Mouse (Mus musculus): Measurements from ENCODE around the gene Rtf2. TPM values are rescaled to one million over a fixed set of nuclear protein-coding genes. Genes with fewer than 3 reads are reported as not detected.

The Rtf2 gene
- polyA plus RNA-seq, 1 experiment from 2014 or later: 73.6 TPM

- no peaks in the 10 kb centered on the region for H3K4me1 ChIP-seq (ENCODE audit: insufficient read depth)
- H3K27ac ChIP-seq (ENCODE audit: low read depth): 0 out of 2 replicates have a peak overlapping the region, but pooled peaks have one; percentile 12
- H3K36me3 ChIP-seq (ENCODE audit: insufficient read depth): peaks cover 58% of the 10 kb centered on the region
- no peak overlapping the region for H3K4me2 ChIP-seq
- ATAC-seq (ENCODE audit: insufficient read depth) (peak; percentile 57), DNase-seq (peak; percentile 84)
- no peak overlapping the region for H3K4me3 ChIP-seq (ENCODE audit: low read depth, low read length)
- H3K27me3 ChIP-seq (ENCODE audit: insufficient read depth, low read length): no peaks in the 10 kb centered on the region
- no peak for TF ChIP-seq CTCF (IDR thresholded peaks at IDR 0.05; ENCODE audit: low read depth)
- WGBS: 68% methylated on average over 11 of the region's 11 CpGs
- no peaks in the 10 kb centered on the region for H3K9me3 ChIP-seq (ENCODE audit: low read depth, low read length)
- H3K9ac ChIP-seq: no peak overlapping the region
These were observed 28.0 kb downstream of the Rtf2 start for GRCm38 (mm10) chr2:172468346-172468819.

GRCm38 (mm10) chr2:172472318-172472717, 32.0 kb downstream of the Rtf2 start, which contains the start of gene Fam209:
Fam209 (plus strand) TSS chr2:172472520.
- DNase-seq (no peak), ATAC-seq (ENCODE audit: insufficient read depth) (no peak)
- Histone ChIP-seq H3K36me3 (ENCODE audit: insufficient read depth) (peaks cover 30% of the 10 kb centered on the region), H3K4me2 (no peak within 1 kb of the TSS), H3K4me3 (ENCODE audit: low read depth, low read length) (no peak within 1 kb of the TSS), H3K9me3 (ENCODE audit: low read depth, low read length) (no peaks in the 10 kb centered on the region), H3K9ac (no peak within 1 kb of the TSS), H3K4me1 (ENCODE audit: insufficient read depth) (no peaks in the 10 kb centered on the region; the same call in 1 of the 2 replicates), H3K27ac (ENCODE audit: low read depth) (peak within 1 kb of the TSS; percentile 12; the same call in 1 of the 2 replicates), H3K27me3 (ENCODE audit: insufficient read depth, low read length) (no peaks in the 10 kb centered on the region)
- WGBS: 85% methylated on average over 11 of the region's 11 CpGs
- TF ChIP-seq CTCF (IDR thresholded peaks at IDR 0.05; ENCODE audit: low read depth): no peak

GRCm38 (mm10) chr2:172473591-172473990, 33.2 kb downstream of the Rtf2 start:
- Histone ChIP-seq H3K27ac (ENCODE audit: low read depth) (peak overlapping the region; percentile 59; the same call in 1 of the 2 replicates), H3K4me3 (ENCODE audit: low read depth, low read length) (no peak overlapping the region), H3K4me1 (ENCODE audit: insufficient read depth) (no peaks in the 10 kb centered on the region; the same call in 1 of the 2 replicates), H3K9me3 (ENCODE audit: low read depth, low read length) (no peaks in the 10 kb centered on the region), H3K9ac (no peak overlapping the region), H3K36me3 (ENCODE audit: insufficient read depth) (peaks cover 19% of the 10 kb centered on the region), H3K27me3 (ENCODE audit: insufficient read depth, low read length) (no peaks in the 10 kb centered on the region), H3K4me2 (no peak overlapping the region)
- WGBS: 34% methylated on average over 8 of the region's 8 CpGs
- peak; percentile 92 for DNase-seq
- no peak for TF ChIP-seq CTCF (IDR thresholded peaks at IDR 0.05; ENCODE audit: low read depth)
- ATAC-seq (ENCODE audit: insufficient read depth): peak; percentile 67

DNA sequence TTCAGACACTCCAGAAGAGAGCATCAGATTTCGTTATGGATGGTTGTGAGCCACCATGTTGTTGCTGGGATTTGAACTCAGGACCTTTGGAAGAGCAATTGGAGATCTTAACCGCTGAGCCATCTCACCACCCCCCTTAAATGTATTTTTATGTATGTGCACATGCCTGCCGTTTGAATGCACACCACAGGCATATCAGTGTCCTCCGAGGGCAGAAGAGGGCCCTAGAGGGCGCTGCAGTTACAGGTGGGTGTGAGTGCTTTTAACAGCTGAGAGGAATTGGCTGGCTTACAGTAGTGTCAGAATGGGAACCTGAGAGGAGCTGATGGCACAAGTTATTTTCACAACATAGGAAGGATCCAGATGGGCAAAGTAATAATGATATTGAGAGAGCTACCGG, 34.6 kb downstream of the Rtf2 start:
- Histone ChIP-seq H3K9me3 (ENCODE audit: low read depth, low read length) (no peaks in the 10 kb centered on the region), H3K27me3 (ENCODE audit: insufficient read depth, low read length) (no peaks in the 10 kb centered on the region), H3K4me2 (no peak overlapping the region), H3K4me3 (ENCODE audit: low read depth, low read length) (no peak overlapping the region), H3K9ac (no peak overlapping the region), H3K36me3 (ENCODE audit: insufficient read depth) (peaks cover 6% of the 10 kb centered on the region; the same call in 1 of the 2 replicates), H3K4me1 (ENCODE audit: insufficient read depth) (no peaks in the 10 kb centered on the region; the same call in 1 of the 2 replicates), H3K27ac (ENCODE audit: low read depth) (no peak overlapping the region)
- WGBS: 32% methylated on average over 6 of the region's 6 CpGs
- TF ChIP-seq CTCF (IDR thresholded peaks at IDR 0.05; ENCODE audit: low read depth): peak; percentile 60
- DNase-seq (peak; percentile 45), ATAC-seq (ENCODE audit: insufficient read depth) (no peak)

DNA sequence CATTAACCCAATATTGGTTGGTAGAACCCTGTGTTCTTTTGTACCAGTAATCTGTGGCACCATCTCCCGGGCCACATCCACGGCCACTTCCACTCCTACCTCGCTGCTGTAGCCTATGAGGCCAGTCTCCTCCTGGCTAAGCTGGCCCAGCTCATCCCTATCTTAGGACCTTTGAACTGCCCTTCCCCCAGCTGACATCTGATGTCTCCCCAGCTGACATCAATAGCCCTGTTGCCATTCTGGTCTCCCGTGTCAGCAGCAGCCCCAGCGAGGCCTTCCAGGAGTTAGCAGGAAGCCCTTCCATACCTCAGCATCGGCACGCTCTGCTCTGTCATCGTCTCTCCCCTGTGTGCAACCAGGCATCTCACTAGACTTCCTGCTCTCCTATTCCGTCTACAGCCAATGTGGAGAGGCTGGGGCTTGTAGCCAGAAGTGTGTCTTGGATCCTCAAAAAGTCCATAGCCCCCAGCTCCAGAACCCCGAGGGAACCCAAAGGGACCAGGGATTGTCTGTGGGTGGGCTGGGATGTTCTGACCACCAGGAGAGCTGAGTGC, 36.4 kb downstream of the Rtf2 start:
- H3K4me3 ChIP-seq (ENCODE audit: low read depth, low read length): no peak overlapping the region
- no peak overlapping the region for H3K9ac ChIP-seq
- ATAC-seq (ENCODE audit: insufficient read depth) (no peak), DNase-seq (no peak)
- H3K4me1 ChIP-seq (ENCODE audit: insufficient read depth): no peaks in the 10 kb centered on the region; the same call in 1 of the 2 replicates
- H3K27me3 ChIP-seq (ENCODE audit: insufficient read depth, low read length): no peaks in the 10 kb centered on the region
- no peak overlapping the region for H3K4me2 ChIP-seq
- 21% methylated on average over 10 of the region's 10 CpGs for WGBS
- no peak overlapping the region for H3K27ac ChIP-seq (ENCODE audit: low read depth)
- TF ChIP-seq CTCF (IDR thresholded peaks at IDR 0.05; ENCODE audit: low read depth): no peak
- no peaks in the 10 kb centered on the region for H3K36me3 ChIP-seq (ENCODE audit: insufficient read depth)
- H3K9me3 ChIP-seq (ENCODE audit: low read depth, low read length): no peaks in the 10 kb centered on the region

GRCm38 (mm10) chr2:172477350-172477749, 37.0 kb downstream of the Rtf2 start:
- no peak overlapping the region for H3K4me2 ChIP-seq
- H3K27ac ChIP-seq (ENCODE audit: low read depth): no peak overlapping the region
- 24% methylated on average over 3 of the region's 3 CpGs for WGBS
- no peak for TF ChIP-seq CTCF (IDR thresholded peaks at IDR 0.05; ENCODE audit: low read depth)
- H3K9me3 ChIP-seq (ENCODE audit: low read depth, low read length): no peaks in the 10 kb centered on the region
- no peak overlapping the region for H3K4me3 ChIP-seq (ENCODE audit: low read depth, low read length)
- ATAC-seq (ENCODE audit: insufficient read depth): no peak
- H3K27me3 ChIP-seq (ENCODE audit: insufficient read depth, low read length): no peaks in the 10 kb centered on the region
- H3K36me3 ChIP-seq (ENCODE audit: insufficient read depth): no peaks in the 10 kb centered on the region
- H3K4me1 ChIP-seq (ENCODE audit: insufficient read depth): no peaks in the 10 kb centered on the region; the same call in 1 of the 2 replicates
- no peak overlapping the region for H3K9ac ChIP-seq
- DNase-seq: no peak

DNA sequence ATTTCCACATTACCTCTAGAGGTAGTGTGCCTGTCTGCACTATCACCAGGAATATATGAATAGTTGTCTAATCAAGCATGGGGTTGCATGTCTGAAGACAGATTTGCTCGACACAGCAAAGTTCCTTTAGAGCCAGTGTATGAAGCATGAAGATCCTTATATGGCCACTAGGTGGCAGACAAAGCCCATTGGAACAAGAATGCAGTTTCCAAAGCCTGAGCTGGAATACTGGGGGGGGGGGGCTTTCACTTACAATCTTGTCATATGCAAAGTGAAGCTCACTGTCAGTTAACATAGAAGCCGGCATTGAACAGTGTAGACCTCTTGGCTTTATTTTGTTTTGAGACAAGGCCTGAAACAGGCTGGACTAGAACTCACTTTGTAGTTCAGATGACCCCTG, 37.5 kb downstream of the Rtf2 start:
- Histone ChIP-seq H3K9ac (no peak overlapping the region), H3K4me3 (ENCODE audit: low read depth, low read length) (no peak overlapping the region), H3K4me2 (no peak overlapping the region), H3K9me3 (ENCODE audit: low read depth, low read length) (no peaks in the 10 kb centered on the region), H3K4me1 (ENCODE audit: insufficient read depth) (no peaks in the 10 kb centered on the region; the same call in 1 of the 2 replicates), H3K27me3 (ENCODE audit: insufficient read depth, low read length) (no peaks in the 10 kb centered on the region), H3K27ac (ENCODE audit: low read depth) (no peak overlapping the region), H3K36me3 (ENCODE audit: insufficient read depth) (no peaks in the 10 kb centered on the region)
- peak; percentile 36; the same call in 1 of the 2 replicates for ATAC-seq (ENCODE audit: insufficient read depth)
- TF ChIP-seq CTCF (IDR thresholded peaks at IDR 0.05; ENCODE audit: low read depth): peak; percentile 85
- peak; percentile 85 for DNase-seq
- WGBS: 1% methylated on average over 2 of the region's 2 CpGs

Measured in lung, embryonic 14.5 days (tissue).